Mouse (Mus musculus) limb, embryonic 14.5 days (tissue): Measurements from ENCODE around the gene Ppbp. TPM values are rescaled to one million over a fixed set of nuclear protein-coding genes. Genes with fewer than 3 reads are reported as not detected.

ENCODE experiments used
- ATAC-seq: fragments of 200-750 bp; cut with Nextera tagmentation; 2 replicates; pipeline ENCODE4 v1.8.0; 2017; ENCODE audit warnings: low read depth, moderate number of reproducible peaks, moderate TSS enrichment; ENCODE audit not compliant: low FRiP score
- DNase-seq: peaks from one replicate; pipeline ENCODE4 v3.0.0-alpha.2; 2015; ENCODE audit warnings: low spot score
- H3K27ac ChIP-seq: fragments of 300-500 bp; sonication (generic); replicated peaks from 2 replicates; pipeline ENCODE4 v1.5.1; 2014; ENCODE audit warnings: low read depth, mild to moderate bottlenecking, low read length, moderate library complexity, mixed read lengths
- H3K27me3 ChIP-seq: fragments of 300-500 bp; sonication (generic); 2 replicates; pipeline ENCODE4 v1.6.1; 2014; ENCODE audit warnings: low read length, mixed read lengths; ENCODE audit not compliant: control insufficient read depth, insufficient read depth
- H3K36me3 ChIP-seq: fragments of 300-500 bp; sonication (generic); 2 replicates; pipeline ENCODE4 v1.6.1; 2014; ENCODE audit warnings: mild to moderate bottlenecking, low read length, moderate library complexity, mixed read lengths; ENCODE audit not compliant: control insufficient read depth, insufficient read depth
- H3K4me1 ChIP-seq: fragments of 300-500 bp; sonication (generic); 2 replicates; pipeline ENCODE4 v1.6.1; 2014; ENCODE audit warnings: antibody characterized with exemption, low read length, mixed read lengths; ENCODE audit not compliant: control insufficient read depth, insufficient read depth
- H3K4me2 ChIP-seq: fragments of 300-500 bp; sonication (generic); replicated peaks from 2 replicates; pipeline ENCODE4 v1.6.1; 2014; ENCODE audit warnings: low read depth, mild to moderate bottlenecking, low read length, moderate library complexity; ENCODE audit not compliant: severe bottlenecking
- H3K4me3 ChIP-seq: fragments of 300-500 bp; sonication (generic); replicated peaks from 2 replicates; pipeline ENCODE4 v1.5.1; 2014; ENCODE audit warnings: low read length
- H3K9ac ChIP-seq: fragments of 300-500 bp; sonication (generic); 2 replicates; pipeline ENCODE4 v1.6.1; 2014; ENCODE audit warnings: mild to moderate bottlenecking, low read depth, low read length, moderate library complexity; ENCODE audit not compliant: severe bottlenecking
- H3K9me3 ChIP-seq: fragments of 300-500 bp; sonication (generic); 2 replicates; pipeline ENCODE4 v1.6.1; 2016; ENCODE audit warnings: low read length; ENCODE audit not compliant: control insufficient read depth
- POLR2A ChIP-seq: fragments of 200-500 bp; IDR thresholded peaks from 2 replicates; pipeline ENCODE4 v1.8.0; 2012; ENCODE audit warnings: inconsistent platforms, mild to moderate bottlenecking, moderate library complexity, borderline replicate concordance; ENCODE audit not compliant: insufficient read depth, insufficient read length; ENCODE audit errors: extremely low read depth
- WGBS: fragments of 180-500 bp; shearing (Covaris S2); extraction: QIAGEN DNeasy Blood & Tissue Kit; methylation state at CpG from one replicate; pipeline ENCODE4 v1.1.7; 2014; 5-methylcytosine and 5-hydroxymethylcytosine counted together
- polyA plus RNA-seq, 2 experiments: library from polyadenylated mRNA; depleted of rRNA in 1 of 2; stranded (reverse) in 1 of 2; unstranded in 1 of 2; fragments of >200 nt; fragmentation: Nextera tagmentation in 1 of 2; extraction: Ambion mirVana in 1 of 2; gene quantifications; 2 replicates each; pipeline versions ENCODE4 v1.2.1 to v1.2.3; 2012 to 2014

The Ppbp gene
- polyA plus RNA-seq (2012; rRNA removed) (1.6 and 3.0 TPM in 2 replicates), polyA plus RNA-seq (2014; fragmentation: Nextera tagmentation; extraction: Ambion mirVana) (3.0 and 3.2 TPM in 2 replicates)

GRCm38 (mm10) chr5:90768218-90768617 lies at the start of gene Ppbp:
Gene Ppbp, plus strand, starts transcription at chr5:90768518.
- no peaks in the 10 kb centered on the region for H3K27me3 ChIP-seq
- no peak within 1 kb of the TSS for H3K9ac ChIP-seq
- no peak within 1 kb of the TSS for H3K4me3 ChIP-seq
- no peak within 1 kb of the TSS for H3K4me2 ChIP-seq
- TF ChIP-seq POLR2A = no peak
- DNase-seq = no peak
- no peaks in the 10 kb centered on the region for H3K36me3 ChIP-seq
- H3K27ac ChIP-seq = no peak within 1 kb of the TSS
- no peak for ATAC-seq
- WGBS = 39% methylated on average over 3 of the region's 3 CpGs
- no peaks in the 10 kb centered on the region for H3K9me3 ChIP-seq
- no peaks in the 10 kb centered on the region for H3K4me1 ChIP-seq

GRCm38 (mm10) chr5:90722656-90723055 lies 45.7 kb upstream of the Ppbp start:
- DNase-seq (no peak), ATAC-seq (no peak)
- H3K27me3 ChIP-seq = no peaks in the 10 kb centered on the region
- 92% methylated on average over 3 of the region's 3 CpGs for whole genome bisulfite sequencing
- no peak overlapping the region for H3K4me2 ChIP-seq
- no peaks in the 10 kb centered on the region for H3K9me3 ChIP-seq
- H3K4me1 ChIP-seq = no peaks in the 10 kb centered on the region
- H3K9ac ChIP-seq = no peak overlapping the region
- no peak overlapping the region for H3K27ac ChIP-seq
- no peak for TF ChIP-seq POLR2A
- no peaks in the 10 kb centered on the region for H3K36me3 ChIP-seq
- H3K4me3 ChIP-seq = no peak overlapping the region

- ATAC-seq (no peak), DNase-seq (no peak)
- TF ChIP-seq POLR2A = no peak
- no peaks in the 10 kb centered on the region for H3K9me3 ChIP-seq
- 38% methylated on average over 3 of the region's 3 CpGs for WGBS
- H3K27me3 ChIP-seq = no peaks in the 10 kb centered on the region
- H3K4me3 ChIP-seq = no peak overlapping the region
- peaks cover 4% of the 10 kb centered on the region; the same call in 1 of the 2 replicates for H3K4me1 ChIP-seq
- no peak overlapping the region for H3K27ac ChIP-seq
- H3K9ac ChIP-seq = no peak overlapping the region
- H3K36me3 ChIP-seq = no peaks in the 10 kb centered on the region
- no peak overlapping the region for H3K4me2 ChIP-seq
Observed at GRCm38 (mm10) chr5:90728254-90728653, 40.1 kb upstream of the Ppbp start.

- Histone ChIP-seq H3K36me3 (no peaks in the 10 kb centered on the region), H3K4me1 (peaks cover 4% of the 10 kb centered on the region; the same call in 1 of the 2 replicates), H3K4me3 (no peak overlapping the region), H3K27ac (no peak overlapping the region), H3K9me3 (no peaks in the 10 kb centered on the region), H3K9ac (no peak overlapping the region), H3K4me2 (no peak overlapping the region), H3K27me3 (no peaks in the 10 kb centered on the region)
- 62% methylated on average over 4 of the region's 4 CpGs for WGBS
- peak; percentile 11 for DNase-seq
- TF ChIP-seq POLR2A = no peak
- 0 out of 2 replicates have a peak, but pooled peaks have one; percentile 15 for ATAC-seq
Observed at GRCm38 (mm10) chr5:90731480-90731879, 36.8 kb upstream of the Ppbp start.

- Histone ChIP-seq H3K4me3 (no peak overlapping the region), H3K9me3 (no peaks in the 10 kb centered on the region), H3K36me3 (no peaks in the 10 kb centered on the region), H3K27ac (no peak overlapping the region), H3K4me2 (no peak overlapping the region), H3K9ac (no peak overlapping the region), H3K27me3 (no peaks in the 10 kb centered on the region), H3K4me1 (no peaks in the 10 kb centered on the region)
- DNase-seq = no peak
- no peak for ATAC-seq
- 62% methylated on average over 4 of the region's 4 CpGs for WGBS
- no peak for TF ChIP-seq POLR2A
Observed at GRCm38 (mm10) chr5:90742029-90742428, 26.3 kb upstream of the Ppbp start.
